In genomic region chr12:81796541-81796940, GRCm38 (mm10) we compare ENCODE assay signal across 9 mouse cellular contexts. TPM values are rescaled to one million over a fixed set of nuclear protein-coding genes. Genes with fewer than 3 reads are reported as not detected.
DNase-seq lines count a peak whose midpoint lies in the region; ATAC-seq and TF ChIP-seq lines count a peak whose summit lies in the region.
"Had no signal": no experiment of that assay in that cellular context is flagged by ENCODE, and none has a peak within 500 bp of the region (broad histone marks: within the 10 kb centered on the region; RNA-seq: fewer than 3 reads in every experiment).

No protein-coding gene starts in this region.

- CTCF ChIA-PET in Patski (lab: Charles Lee), result interaction anchor here (1.2 kb wide), 1 partner anchor 146 kb away, joined by 3 read pairs; no protein-coding TSS in a partner anchor

- POLR2A ChIA-PET in Patski (lab: Charles Lee), result no interaction called here

- 7% methylated on average over 7 of the region's 7 CpGs for WGBS in large intestine, adult 2 months

- no peaks in the 10 kb centered on the region for H3K36me3 ChIP-seq in C2C12 (ENCODE audit: control insufficient read depth, insufficient read depth)
- H3K36me3 ChIP-seq: stomach, embryonic 15.5 days had no signal

- H3K27me3 ChIP-seq in C2C12 (ENCODE audit: control insufficient read depth, insufficient read depth, insufficient read length) (no peaks in the 10 kb centered on the region), Patski (peaks cover 5% of the 10 kb centered on the region)
- H3K27me3 ChIP-seq: stomach, embryonic 15.5 days had no signal

- in situ Hi-C loops in Patski (cut with MboI; ENCODE audit: low pct_unique_long_range_greater_than_20kb), result loop anchor here (25.0 kb wide), 1 partner anchor 809 kb away; no protein-coding TSS in a partner anchor

- no peaks in the 10 kb centered on the region for H3K79me3 ChIP-seq in C2C12 (ENCODE audit: low read depth)

- H3K79me2 ChIP-seq in C2C12 (ENCODE audit: control insufficient read depth, insufficient read depth), result no peaks in the 10 kb centered on the region

- TF ChIP-seq CTCF in C2C12 (IDR thresholded peaks at IDR 0.05; ENCODE audit: control insufficient read depth, insufficient read depth, insufficient read length) (peak; percentile 69), Patski (IDR thresholded peaks at IDR 0.05) (peak; percentile 84)

- no peak overlapping the region for H3K4me3 ChIP-seq in C2C12 (ENCODE audit: insufficient read depth, poor library complexity, severe bottlenecking)
- H3K4me3 ChIP-seq: stomach, embryonic 15.5 days had no signal

- ATAC-seq in Patski, result no peak

- no peak overlapping the region for H3ac ChIP-seq in C2C12 (ENCODE audit: control insufficient read depth, insufficient read length, low read depth)

- no peak for DNase-seq in Patski (ENCODE audit: low read depth, low spot score)
- peak; percentile 85 to 92 for DNase-seq in cerebellum, postnatal 25 days
- DNase-seq in gastrocnemius, postnatal 10 days, result peak; percentile 88
- DNase-seq in large intestine, adult 2 months (ENCODE audit: low read depth, low spot score), result peak; percentile 66
- DNase-seq in lung, postnatal 10 days, result peak; percentile 89
- DNase-seq in right cerebral cortex, postnatal 10 days (ENCODE audit: low spot score in 2 of 2), result peak; percentile 80 to 89
- peak; percentile 86 for DNase-seq in urinary bladder, postnatal 25 days (ENCODE audit: low spot score)

TF ChIP-seq in C2C12, 6 proteins besides CTCF, POLR2A, EP300 and RAD21:
- no peak for TF ChIP-seq MYOG (IDR thresholded peaks at IDR 0.05; ENCODE audit: control insufficient read depth, extremely low read depth, insufficient read length)
- TF ChIP-seq USF1 (IDR thresholded peaks at IDR 0.05; ENCODE audit: low read depth), result no peak
- no peak for TF ChIP-seq MAX (IDR thresholded peaks at IDR 0.05)
- no peak for TF ChIP-seq MYOD1 (IDR thresholded peaks at IDR 0.05; ENCODE audit: control insufficient read depth, insufficient read length, low read depth)
- TF ChIP-seq FOSL1 (IDR thresholded peaks at IDR 0.05; ENCODE audit: insufficient read depth, low read length, poor library complexity, severe bottlenecking), result no peak
- no peak for TF ChIP-seq CEBPB (IDR thresholded peaks at IDR 0.05; ENCODE audit: low read depth)

RNA-seq across cellular contexts. Expression of gene Map3k9, which starts 15.6 kb away (rescaled TPM):
- polyA plus RNA-seq in C2C12 (2012; fragmentation: generic; extraction: Trizol) (0.29 TPM), Patski (2021) (10.5 TPM)
- total RNA-seq in gastrocnemius, postnatal 10 days (2021), result under 1 TPM; 0.14 to 0.29 TPM
- 3.0 and 4.3 TPM in 2 replicates for polyA plus RNA-seq in large intestine, adult 2 months (2012; rRNA removed)
